Mouse (Mus musculus) activated CD4-positive, CD25-positive, alpha-beta regulatory T cell, adult 9 weeks (primary cell): ENCODE measurements around the gene Eed. TPM values are rescaled to one million over a fixed set of nuclear protein-coding genes. Genes with fewer than 3 reads are reported as not detected.

ENCODE experiments used
- polyA plus RNA-seq: library from polyadenylated mRNA; unstranded; fragments of 100-300 nt; shearing (Covaris generic); gene quantifications from one replicate; pipeline ENCODE4 v1.2.1, GENCODE M21; 2017

The Eed gene
- polyA plus RNA-seq: 61.0 TPM

GRCm38 (mm10) chr7:89980485-89981422, at the start of gene Eed:
Gene Eed (minus strand): TSS chr7:89980983.

GRCm38 (mm10) chr7:89940571-89941463, 40.0 kb downstream of the Eed start, which contains the start of gene Hikeshi:
Gene Hikeshi (minus strand): TSS chr7:89941204.

Other genes with a start within 250 kb of the Eed start
- gene Ccdc81, start 77.4 kb downstream of the Eed start, polyA plus RNA-seq: not detected
- 114 TPM for gene Hikeshi, start 39.8 kb downstream of the Eed start, polyA plus RNA-seq
- gene Picalm, start 149.2 kb upstream of the Eed start, polyA plus RNA-seq: 24.5 TPM